Mouse (Mus musculus) midbrain, embryonic 14.5 days (tissue): ENCODE results near the gene Akap1. TPM values are rescaled to one million over a fixed set of nuclear protein-coding genes. Genes with fewer than 3 reads are reported as not detected.

Experiments used
- ATAC-seq: fragments of 200-750 bp; cut with Nextera tagmentation; 2 replicates; pipeline ENCODE4 v1.8.0; 2017; ENCODE audit warnings: moderate number of reproducible peaks, moderate library complexity; ENCODE audit not compliant: low FRiP score, low TSS enrichment
- DNase-seq: peaks from one replicate; pipeline ENCODE4 v3.0.0-alpha.2; 2015
- H3K27ac ChIP-seq: fragments of 300-500 bp; sonication (generic); replicated peaks from 2 replicates; pipeline ENCODE4 v1.5.1; 2014; ENCODE audit warnings: mild to moderate bottlenecking, low read depth, low read length, moderate library complexity
- H3K27me3 ChIP-seq: fragments of 300-500 bp; sonication (generic); 2 replicates; pipeline ENCODE4 v1.6.1; 2014; ENCODE audit warnings: low read length, control low read depth, mixed read lengths; ENCODE audit not compliant: control insufficient read depth, insufficient read depth
- H3K36me3 ChIP-seq: fragments of 300-500 bp; sonication (generic); 2 replicates; pipeline ENCODE4 v1.6.1; 2014; ENCODE audit warnings: low read length, control low read depth; ENCODE audit not compliant: control insufficient read depth, insufficient read depth
- H3K4me1 ChIP-seq: fragments of 300-500 bp; sonication (generic); 2 replicates; pipeline ENCODE4 v1.6.1; 2014; ENCODE audit warnings: mild to moderate bottlenecking, antibody characterized with exemption, low read length, control low read depth; ENCODE audit not compliant: control insufficient read depth, insufficient read depth
- H3K4me2 ChIP-seq: fragments of 300-500 bp; sonication (generic); 2 replicates; pipeline ENCODE4 v1.6.1; 2014; ENCODE audit warnings: mild to moderate bottlenecking, low read length, moderate library complexity
- H3K4me3 ChIP-seq: fragments of 300-500 bp; sonication (generic); replicated peaks from 2 replicates; pipeline ENCODE4 v1.5.1; 2014; ENCODE audit warnings: low read depth, low read length
- H3K9ac ChIP-seq: fragments of 300-500 bp; sonication (generic); replicated peaks from 2 replicates; pipeline ENCODE4 v1.6.1; 2014; ENCODE audit warnings: mild to moderate bottlenecking, low read length, moderate library complexity
- H3K9me3 ChIP-seq: fragments of 300-500 bp; sonication (generic); 2 replicates; pipeline ENCODE4 v1.6.1; 2016; ENCODE audit warnings: low read length, control low read depth, mixed read lengths; ENCODE audit not compliant: control insufficient read depth
- WGBS: fragments of 180-500 bp; shearing (Covaris S2); extraction: QIAGEN DNeasy Blood & Tissue Kit; methylation state at CpG from one replicate; pipeline ENCODE4 v1.1.7; 2014; 5-methylcytosine and 5-hydroxymethylcytosine counted together
- polyA plus RNA-seq: library from polyadenylated mRNA; unstranded; fragments of >200 nt; fragmentation: Nextera tagmentation; extraction: Ambion mirVana; gene quantifications from 2 replicates; pipeline ENCODE4 v1.2.1, GENCODE M21; 2014

The Akap1 gene
- polyA plus RNA-seq, 1 experiment from 2014 or later = 29.0 TPM

- 93% methylated on average over 13 of the region's 13 CpGs for WGBS
- peaks cover 45% of the 10 kb centered on the region for H3K36me3 ChIP-seq
These were observed 21.9 kb downstream of the Akap1 start for GRCm38 (mm10) chr11:88842315-88842975.

GRCm38 (mm10) chr11:88841406-88841805 is 23.0 kb downstream of the Akap1 start:
- Histone ChIP-seq H3K27me3 (no peaks in the 10 kb centered on the region), H3K36me3 (peaks cover 53% of the 10 kb centered on the region), H3K27ac (no peak overlapping the region), H3K4me1 (no peaks in the 10 kb centered on the region), H3K4me3 (no peak overlapping the region), H3K9me3 (no peaks in the 10 kb centered on the region), H3K9ac (no peak overlapping the region), H3K4me2 (no peak overlapping the region)
- no peak for ATAC-seq
- WGBS = 88% methylated on average over 6 of the region's 6 CpGs
- DNase-seq = no peak

More at GRCm38 (mm10) chr11:88842315-88842975, 21.9 kb downstream of the Akap1 start:
- DNase-seq (no peak), ATAC-seq (no peak)
- no peak overlapping the region for H3K4me3 ChIP-seq
- H3K4me2 ChIP-seq = no peak overlapping the region
- no peak overlapping the region for H3K27ac ChIP-seq
- no peaks in the 10 kb centered on the region for H3K27me3 ChIP-seq
- H3K9ac ChIP-seq = no peak overlapping the region
- H3K4me1 ChIP-seq = no peaks in the 10 kb centered on the region
- no peaks in the 10 kb centered on the region for H3K9me3 ChIP-seq

GRCm38 (mm10) chr11:88840724-88841350 is 23.5 kb downstream of the Akap1 start:
- H3K36me3 ChIP-seq = peaks cover 58% of the 10 kb centered on the region
- no peak overlapping the region for H3K27ac ChIP-seq
- no peaks in the 10 kb centered on the region for H3K4me1 ChIP-seq
- ATAC-seq (no peak), DNase-seq (no peak)
- H3K9ac ChIP-seq = no peak overlapping the region
- no peaks in the 10 kb centered on the region for H3K9me3 ChIP-seq
- WGBS = 85% methylated on average over 10 of the region's 10 CpGs
- no peaks in the 10 kb centered on the region for H3K27me3 ChIP-seq
- H3K4me2 ChIP-seq = no peak overlapping the region
- no peak overlapping the region for H3K4me3 ChIP-seq

- Histone ChIP-seq H3K4me3 (no peak overlapping the region), H3K4me1 (no peaks in the 10 kb centered on the region), H3K27me3 (no peaks in the 10 kb centered on the region), H3K4me2 (no peak overlapping the region), H3K9ac (no peak overlapping the region), H3K27ac (no peak overlapping the region), H3K36me3 (peaks cover 57% of the 10 kb centered on the region), H3K9me3 (no peaks in the 10 kb centered on the region)
- no peak for ATAC-seq
- DNase-seq = no peak
- 80% methylated on average over 8 of the region's 8 CpGs for WGBS
These were observed 24.1 kb downstream of the Akap1 start for GRCm38 (mm10) chr11:88840292-88840691.

GRCm38 (mm10) chr11:88839379-88839778 is 25.0 kb downstream of the Akap1 start:
- H3K36me3 ChIP-seq = peaks cover 57% of the 10 kb centered on the region
- no peaks in the 10 kb centered on the region for H3K4me1 ChIP-seq
- no peak overlapping the region for H3K4me2 ChIP-seq
- no peak overlapping the region for H3K9ac ChIP-seq
- no peak for ATAC-seq
- H3K27me3 ChIP-seq = no peaks in the 10 kb centered on the region
- H3K27ac ChIP-seq = no peak overlapping the region
- H3K4me3 ChIP-seq = no peak overlapping the region
- 92% methylated on average over 6 of the region's 6 CpGs for WGBS
- no peak for DNase-seq
- no peaks in the 10 kb centered on the region for H3K9me3 ChIP-seq

GRCm38 (mm10) chr11:88838630-88839029 is 25.8 kb downstream of the Akap1 start:
- H3K9me3 ChIP-seq = no peaks in the 10 kb centered on the region
- H3K4me1 ChIP-seq = no peaks in the 10 kb centered on the region
- DNase-seq (no peak), ATAC-seq (no peak)
- H3K27ac ChIP-seq = no peak overlapping the region
- no peaks in the 10 kb centered on the region for H3K27me3 ChIP-seq
- no peak overlapping the region for H3K4me3 ChIP-seq
- H3K9ac ChIP-seq = no peak overlapping the region
- WGBS = 94% methylated on average over 13 of the region's 13 CpGs
- peaks cover 57% of the 10 kb centered on the region for H3K36me3 ChIP-seq
- no peak overlapping the region for H3K4me2 ChIP-seq

GRCm38 (mm10) chr11:88834606-88835005 is 29.8 kb downstream of the Akap1 start:
- WGBS = 94% methylated on average over 11 of the region's 11 CpGs
- Histone ChIP-seq H3K4me1 (no peaks in the 10 kb centered on the region), H3K4me3 (no peak overlapping the region), H3K9ac (no peak overlapping the region), H3K9me3 (no peaks in the 10 kb centered on the region), H3K36me3 (peaks cover 72% of the 10 kb centered on the region), H3K27ac (no peak overlapping the region), H3K27me3 (no peaks in the 10 kb centered on the region), H3K4me2 (no peak overlapping the region)
- DNase-seq (no peak), ATAC-seq (no peak)

GRCm38 (mm10) chr11:88834134-88834533 is 30.3 kb downstream of the Akap1 start:
- ATAC-seq = no peak
- Histone ChIP-seq H3K4me3 (no peak overlapping the region), H3K27ac (no peak overlapping the region), H3K9me3 (no peaks in the 10 kb centered on the region), H3K36me3 (peaks cover 70% of the 10 kb centered on the region), H3K27me3 (no peaks in the 10 kb centered on the region), H3K4me1 (no peaks in the 10 kb centered on the region), H3K9ac (no peak overlapping the region), H3K4me2 (no peak overlapping the region)
- DNase-seq = no peak
- 86% methylated on average over 14 of the region's 14 CpGs for WGBS

GRCm38 (mm10) chr11:88833099-88833498 is 31.3 kb downstream of the Akap1 start:
- no peak overlapping the region for H3K4me2 ChIP-seq
- H3K36me3 ChIP-seq = peaks cover 61% of the 10 kb centered on the region
- H3K27ac ChIP-seq = no peak overlapping the region
- H3K4me3 ChIP-seq = no peak overlapping the region
- ATAC-seq (no peak), DNase-seq (no peak)
- 91% methylated on average over 4 of the region's 4 CpGs for WGBS
- no peaks in the 10 kb centered on the region for H3K27me3 ChIP-seq
- no peaks in the 10 kb centered on the region for H3K9me3 ChIP-seq
- H3K4me1 ChIP-seq = no peaks in the 10 kb centered on the region
- no peak overlapping the region for H3K9ac ChIP-seq
